Mouse (Mus musculus): ENCODE data around the gene Nif3l1.

- TF ChIP-seq CTCF (conservative IDR thresholded peaks at IDR 0.05; ENCODE audit: low read length) (no peak), POU5F1 (IDR thresholded peaks at IDR 0.05; ENCODE audit: borderline replicate concordance, low read length) (no peak), NANOG (IDR thresholded peaks at IDR 0.05; ENCODE audit: borderline replicate concordance, low read length) (no peak)
These were observed 47.2 kb upstream of the Nif3l1 start for GRCm38 (mm10) chr1:58397731-58398130.

Measured in E14TG2a.4 (cell line).